Mouse (Mus musculus) forebrain, embryonic 10.5 days (tissue): Measurements from ENCODE around the gene Gpr176. TPM values are rescaled to one million over a fixed set of nuclear protein-coding genes. Genes with fewer than 3 reads are reported as not detected.
"Not testable (repeated sequence)": the region's sequence is repeated elsewhere in the genome, so short reads cannot be mapped to it uniquely, and the experiment has no call there.

Source experiments
- DNase-seq: peaks from one replicate; pipeline ENCODE4 v3.0.0-alpha.2; 2017; ENCODE audit warnings: low spot score; ENCODE audit errors: extremely low spot score
- H3K27ac ChIP-seq: fragments of 300-500 bp; sonication (generic); 2 replicates; pipeline ENCODE4 v1.5.1; 2016; ENCODE audit warnings: mild to moderate bottlenecking
- H3K27me3 ChIP-seq: fragments of 300-500 bp; sonication (generic); 2 replicates; pipeline ENCODE4 v1.6.1; 2016; ENCODE audit warnings: mild to moderate bottlenecking; ENCODE audit not compliant: poor library complexity, severe bottlenecking
- H3K36me3 ChIP-seq: fragments of 300-500 bp; sonication (generic); replicated peaks from 2 replicates; pipeline ENCODE4 v1.6.1; 2016; ENCODE audit warnings: mild to moderate bottlenecking, moderate library complexity
- H3K4me1 ChIP-seq: fragments of 300-500 bp; sonication (generic); 2 replicates; pipeline ENCODE4 v1.6.1; 2016
- H3K4me3 ChIP-seq: fragments of 300-500 bp; sonication (generic); 2 replicates; pipeline ENCODE4 v1.5.1; 2016; ENCODE audit warnings: mild to moderate bottlenecking, moderate library complexity
- H3K9me3 ChIP-seq: fragments of 300-500 bp; sonication (generic); 2 replicates; pipeline ENCODE4 v1.6.1; 2016; ENCODE audit warnings: mild to moderate bottlenecking, moderate library complexity
- WGBS: fragments of 180-500 bp; shearing (Covaris S2); methylation state at CpG from one replicate; pipeline ENCODE4 v1.1.7; 2016; 5-methylcytosine and 5-hydroxymethylcytosine counted together
- polyA plus RNA-seq: library from polyadenylated mRNA; unstranded; fragments of >200 nt; fragmentation: Nextera tagmentation; extraction: Ambion mirVana; gene quantifications from 2 replicates; pipeline ENCODE4 v1.2.1, GENCODE M21; 2016

The Gpr176 gene
- polyA plus RNA-seq, 1 experiment from 2014 or later, result 0.17 TPM

DNA sequence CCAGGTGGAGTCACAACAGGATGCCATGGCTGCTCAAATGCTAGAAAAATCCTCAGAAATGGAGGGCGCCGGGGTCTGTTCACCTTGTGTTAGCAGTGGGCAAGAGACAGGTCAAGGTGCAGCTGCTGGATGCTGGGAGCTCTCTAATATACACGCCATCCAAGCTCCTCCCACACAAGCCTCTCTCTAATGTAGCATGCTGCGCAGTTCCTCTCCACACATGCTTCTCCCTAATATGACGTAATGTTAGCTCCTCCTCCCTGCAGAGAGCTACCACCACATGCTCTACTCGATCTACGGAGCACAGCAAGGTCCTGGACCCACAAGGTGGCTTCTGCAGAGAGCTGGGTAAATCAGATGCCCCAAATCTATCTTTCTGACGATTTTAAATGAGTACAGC, 65.7 kb downstream of the Gpr176 start:
- Histone ChIP-seq H3K27me3 (no peaks in the 10 kb centered on the region), H3K4me1 (no peaks in the 10 kb centered on the region), H3K27ac (no peak overlapping the region), H3K4me3 (no peak overlapping the region), H3K36me3 (no peaks in the 10 kb centered on the region), H3K9me3 (no peaks in the 10 kb centered on the region)
- DNase-seq, result no peak
- 86% methylated on average over 8 of the region's 8 CpGs for WGBS

DNA sequence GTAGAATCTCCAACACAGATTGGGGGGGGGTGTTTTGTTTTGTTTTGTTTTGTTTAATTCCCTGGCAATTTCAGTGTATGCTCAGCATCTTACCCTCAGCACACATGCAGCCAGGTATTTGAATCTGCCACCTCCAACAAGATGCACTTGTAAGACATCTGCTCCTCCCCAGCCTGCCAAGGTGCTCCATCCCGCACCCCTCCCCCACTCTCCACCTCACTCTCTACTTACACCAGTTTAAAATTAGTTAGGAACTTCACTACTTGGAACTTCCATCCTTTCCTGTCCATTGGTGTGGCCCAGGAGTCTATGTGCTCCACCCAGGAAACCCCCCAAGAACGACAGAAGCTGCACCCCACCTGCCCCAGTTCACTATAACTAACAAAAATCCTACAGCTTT, 66.3 kb downstream of the Gpr176 start:
- WGBS, result 64% methylated on average over 2 of the region's 2 CpGs

GRCm38 (mm10) chr2:118306522-118306895, 66.7 kb downstream of the Gpr176 start:
- no peaks in the 10 kb centered on the region for H3K9me3 ChIP-seq
- WGBS, result 68% methylated on average over 3 of the region's 3 CpGs
- H3K36me3 ChIP-seq, result no peaks in the 10 kb centered on the region
- no peak for DNase-seq
- H3K27ac ChIP-seq, result no peak overlapping the region
- no peaks in the 10 kb centered on the region for H3K4me1 ChIP-seq
- no peaks in the 10 kb centered on the region for H3K27me3 ChIP-seq
- H3K4me3 ChIP-seq, result no peak overlapping the region

More for the DNA sequence above, 66.3 kb downstream of the Gpr176 start:
- no peak for DNase-seq
- Histone ChIP-seq H3K36me3 (no peaks in the 10 kb centered on the region), H3K9me3 (no peaks in the 10 kb centered on the region), H3K4me1 (no peaks in the 10 kb centered on the region), H3K27me3 (no peaks in the 10 kb centered on the region), H3K4me3 (no peak overlapping the region), H3K27ac (no peak overlapping the region)

- Histone ChIP-seq H3K9me3 (no peaks in the 10 kb centered on the region), H3K4me3 (no peak overlapping the region), H3K36me3 (no peaks in the 10 kb centered on the region), H3K27me3 (no peaks in the 10 kb centered on the region), H3K4me1 (peaks cover 3% of the 10 kb centered on the region; the same call in 1 of the 2 replicates), H3K27ac (no peak overlapping the region)
- no peak for DNase-seq
- whole genome bisulfite sequencing, result 76% methylated on average over 7 of the region's 7 CpGs
These were observed 67.2 kb downstream of the Gpr176 start for GRCm38 (mm10) chr2:118305827-118306521.

DNA sequence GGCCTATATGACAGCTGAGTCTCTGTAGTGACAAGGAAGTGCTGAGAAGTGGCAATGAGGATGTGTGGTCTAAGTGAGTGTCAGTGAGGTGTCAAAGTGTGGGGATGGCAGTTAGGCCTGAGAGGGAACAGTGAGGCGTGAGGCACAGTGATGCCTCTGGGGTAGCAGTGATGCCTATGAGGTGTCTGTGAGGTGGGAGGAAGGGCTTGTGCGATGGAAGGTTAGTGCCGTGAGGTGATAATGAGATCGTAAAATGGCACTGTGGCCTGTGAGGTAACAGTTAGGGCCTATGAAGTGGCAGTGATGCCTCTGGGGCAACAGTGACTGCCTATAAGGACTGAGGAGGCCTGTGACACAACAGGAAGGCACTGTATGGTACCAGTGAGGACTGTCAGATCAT, 69.8 kb downstream of the Gpr176 start:
- no peak for DNase-seq
- 80% methylated on average over 4 of the region's 4 CpGs for WGBS
- H3K27me3 ChIP-seq, result no peaks in the 10 kb centered on the region
- H3K9me3 ChIP-seq, result no peaks in the 10 kb centered on the region
- H3K4me3 ChIP-seq, result no peak overlapping the region
- H3K27ac ChIP-seq, result no peak overlapping the region
- H3K36me3 ChIP-seq, result no peaks in the 10 kb centered on the region
- H3K4me1 ChIP-seq, result peaks cover 4% of the 10 kb centered on the region; the same call in 1 of the 2 replicates

GRCm38 (mm10) chr2:118301656-118302055, 71.6 kb downstream of the Gpr176 start:
- no peaks in the 10 kb centered on the region for H3K36me3 ChIP-seq
- peaks cover 6% of the 10 kb centered on the region; the same call in 1 of the 2 replicates for H3K4me1 ChIP-seq
- H3K27me3 ChIP-seq, result no peaks in the 10 kb centered on the region
- 80% methylated on average over 2 of the region's 2 CpGs for WGBS
- no peak overlapping the region for H3K4me3 ChIP-seq
- DNase-seq, result no peak
- no peaks in the 10 kb centered on the region for H3K9me3 ChIP-seq
- H3K27ac ChIP-seq, result no peak overlapping the region

- WGBS, result 86% methylated on average over 8 of the region's 8 CpGs
These were observed 72.1 kb downstream of the Gpr176 start for GRCm38 (mm10) chr2:118301041-118301545.

DNA sequence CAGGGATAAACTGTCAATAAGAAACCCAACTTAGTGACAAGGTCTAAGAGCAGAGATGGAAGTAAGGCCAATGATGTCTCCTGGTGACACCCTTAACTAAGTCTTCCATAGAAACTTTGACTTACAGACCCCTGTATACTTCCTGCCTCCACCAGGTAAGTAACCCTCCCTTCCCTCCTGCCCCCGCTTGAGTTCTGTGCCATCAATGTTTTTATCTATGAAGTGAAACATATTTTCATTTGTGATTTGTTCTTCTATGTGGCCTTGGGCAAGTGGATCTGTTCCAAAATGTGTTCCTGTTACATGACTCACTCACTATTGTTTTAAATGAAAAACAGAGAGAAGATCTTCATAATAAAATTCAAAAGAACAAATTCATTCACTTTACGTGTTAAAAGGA, 73.2 kb downstream of the Gpr176 start:
- no peak for DNase-seq
- Histone ChIP-seq H3K9me3 (no peaks in the 10 kb centered on the region), H3K36me3 (no peaks in the 10 kb centered on the region), H3K4me3 (no peak overlapping the region), H3K27ac (no peak overlapping the region), H3K4me1 (peaks cover 8% of the 10 kb centered on the region; the same call in 1 of the 2 replicates), H3K27me3 (no peaks in the 10 kb centered on the region)
- 95% methylated on average over 2 of the region's 2 CpGs for WGBS

More at GRCm38 (mm10) chr2:118301041-118301545, 72.1 kb downstream of the Gpr176 start:
- Histone ChIP-seq H3K4me1 (peaks cover 8% of the 10 kb centered on the region; the same call in 1 of the 2 replicates), H3K36me3 (no peaks in the 10 kb centered on the region), H3K9me3 (no peaks in the 10 kb centered on the region), H3K4me3 (no peak overlapping the region), H3K27ac (no peak overlapping the region), H3K27me3 (no peaks in the 10 kb centered on the region)
- DNase-seq, result no peak

GRCm38 (mm10) chr2:118298601-118299000, 74.6 kb downstream of the Gpr176 start:
- peaks cover 17% of the 10 kb centered on the region for H3K4me1 ChIP-seq
- H3K36me3 ChIP-seq, result no peaks in the 10 kb centered on the region
- WGBS, result 83% methylated on average over 4 of the region's 4 CpGs
- no peak overlapping the region for H3K27ac ChIP-seq
- H3K4me3 ChIP-seq, result no peak overlapping the region
- no peaks in the 10 kb centered on the region for H3K27me3 ChIP-seq
- H3K9me3 ChIP-seq, result no peaks in the 10 kb centered on the region
- DNase-seq, result no peak

GRCm38 (mm10) chr2:118297966-118298365, 75.3 kb downstream of the Gpr176 start:
- WGBS, result 87% methylated on average over 2 of the region's 2 CpGs

GRCm38 (mm10) chr2:118295505-118295904, 77.7 kb downstream of the Gpr176 start:
- WGBS, result 91% methylated on average over 7 of the region's 7 CpGs
- H3K4me3 ChIP-seq, result no peak overlapping the region
- H3K9me3 ChIP-seq, result no peaks in the 10 kb centered on the region
- no peak overlapping the region for H3K27ac ChIP-seq
- DNase-seq, result no peak
- no peaks in the 10 kb centered on the region for H3K36me3 ChIP-seq
- H3K27me3 ChIP-seq, result no peaks in the 10 kb centered on the region
- peaks cover 13% of the 10 kb centered on the region for H3K4me1 ChIP-seq

More at GRCm38 (mm10) chr2:118297966-118298365, 75.3 kb downstream of the Gpr176 start:
- no peaks in the 10 kb centered on the region for H3K27me3 ChIP-seq
- H3K4me1 ChIP-seq, result peaks cover 17% of the 10 kb centered on the region
- H3K4me3 ChIP-seq, result no peak overlapping the region
- DNase-seq, result no peak
- no peak overlapping the region for H3K27ac ChIP-seq
- H3K36me3 ChIP-seq, result no peaks in the 10 kb centered on the region
- no peaks in the 10 kb centered on the region for H3K9me3 ChIP-seq

- Histone ChIP-seq H3K4me3 (no peak overlapping the region), H3K4me1 (peaks cover 13% of the 10 kb centered on the region), H3K27ac (no peak overlapping the region), H3K36me3 (no peaks in the 10 kb centered on the region), H3K9me3 (no peaks in the 10 kb centered on the region), H3K27me3 (no peaks in the 10 kb centered on the region)
- WGBS, result 85% methylated on average over 5 of the region's 5 CpGs
- DNase-seq, result no peak
These were observed 79.6 kb downstream of the Gpr176 start for GRCm38 (mm10) chr2:118293583-118293982.

GRCm38 (mm10) chr2:118289066-118289460, 84.2 kb downstream of the Gpr176 start:
- not testable (repeated sequence) for H3K9me3 ChIP-seq, H3K36me3 ChIP-seq, H3K4me1 ChIP-seq, H3K27me3 ChIP-seq, H3K4me3 ChIP-seq, H3K27ac ChIP-seq, DNase-seq
- WGBS, result 88% methylated on average over 7 of the region's 7 CpGs
